Mouse (Mus musculus): Measurements from ENCODE around the gene Pabpn1l.

- TF ChIP-seq CTCF (IDR thresholded peaks at IDR 0.05; ENCODE audit: extremely low read depth, insufficient read depth, insufficient read length, insufficient replicate concordance) (no peak), POLR2A (IDR thresholded peaks at IDR 0.05; ENCODE audit: low read depth, low read length) (no peak)
These were observed 35.8 kb downstream of the Pabpn1l start for GRCm38 (mm10) chr8:122586749-122587148.

Measured in spleen, adult 2 months (tissue).